Mouse (Mus musculus): ENCODE measurements around the gene Aldh3b2.

The Aldh3b2 gene

DNA sequence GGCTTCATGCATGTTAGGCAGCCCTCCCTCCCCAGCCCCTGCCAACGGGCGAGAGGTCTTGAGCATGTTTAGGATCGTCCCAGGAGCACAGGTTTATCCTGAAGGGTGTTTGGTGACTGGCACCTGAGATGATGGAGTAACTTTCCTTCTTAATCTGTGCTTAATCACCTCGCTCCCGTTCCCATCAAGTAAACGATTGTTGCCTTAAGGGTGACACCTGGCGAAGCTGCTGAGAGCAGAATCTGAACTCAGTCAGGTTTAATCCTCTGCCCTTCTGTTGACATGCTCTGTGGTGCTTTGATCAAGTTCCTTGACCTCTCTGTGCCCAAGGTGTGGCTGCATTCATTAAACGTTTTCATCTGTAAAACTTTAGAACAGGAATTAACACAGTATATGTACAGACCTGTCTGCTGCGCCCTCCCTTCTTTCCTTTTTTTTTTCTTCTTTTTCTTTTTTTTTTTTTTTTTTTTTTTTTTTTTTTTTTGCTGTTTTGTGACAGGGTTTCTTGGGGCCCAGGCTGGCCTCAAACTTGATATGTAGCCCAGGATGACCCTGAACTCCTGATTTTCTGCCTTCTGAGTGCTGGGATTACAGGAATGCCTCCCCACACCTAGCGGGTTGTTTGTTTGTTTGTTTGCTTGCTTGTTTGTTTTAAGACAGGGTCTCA is 45.9 kb downstream of the Aldh3b2 start:
- DNase-seq: no peak

DNA sequence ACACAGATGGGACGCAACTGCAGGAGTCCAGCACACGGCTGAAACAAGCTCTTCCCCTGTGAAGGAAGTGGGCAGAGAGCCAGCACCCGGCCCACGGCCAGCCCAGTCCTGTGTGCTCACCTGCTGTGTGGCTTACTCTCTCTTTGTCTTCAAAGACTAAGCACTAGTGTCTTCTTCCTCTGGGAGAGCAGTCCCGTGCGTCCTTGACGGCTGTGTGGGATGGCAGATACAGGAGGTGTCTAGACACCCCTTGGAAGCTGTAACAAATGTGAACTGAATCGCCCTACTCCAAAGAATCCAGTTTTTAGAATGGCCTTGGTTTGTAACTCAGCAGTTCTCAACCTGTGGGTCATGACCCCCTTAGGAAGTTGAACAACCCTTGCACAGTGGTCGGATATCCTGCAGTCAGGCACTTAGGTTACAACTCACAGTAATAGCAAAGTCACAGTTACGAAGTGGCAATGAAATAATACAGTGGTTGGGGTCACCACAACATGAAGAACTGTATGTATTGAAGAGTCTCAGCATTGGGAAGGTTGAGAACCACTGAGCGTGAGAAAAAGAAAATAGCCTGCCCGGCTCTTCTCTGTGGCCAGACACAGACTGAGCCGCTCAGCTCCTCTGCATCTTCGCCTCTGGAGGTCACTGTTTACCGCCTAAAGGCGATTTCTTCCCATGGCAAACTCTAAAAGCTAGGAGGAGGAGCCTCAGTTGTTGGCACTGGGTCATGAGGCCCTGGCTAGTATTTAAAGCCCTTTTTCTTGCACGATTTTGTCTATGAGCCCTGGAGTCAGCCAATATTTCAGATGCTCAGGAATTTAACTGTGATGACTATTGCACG is 46.8 kb downstream of the Aldh3b2 start:
- peak; percentile 70 for DNase-seq

GRCm38 (mm10) chr19:4023185-4023584 is 51.1 kb downstream of the Aldh3b2 start:
- DNase-seq: no peak

DNA sequence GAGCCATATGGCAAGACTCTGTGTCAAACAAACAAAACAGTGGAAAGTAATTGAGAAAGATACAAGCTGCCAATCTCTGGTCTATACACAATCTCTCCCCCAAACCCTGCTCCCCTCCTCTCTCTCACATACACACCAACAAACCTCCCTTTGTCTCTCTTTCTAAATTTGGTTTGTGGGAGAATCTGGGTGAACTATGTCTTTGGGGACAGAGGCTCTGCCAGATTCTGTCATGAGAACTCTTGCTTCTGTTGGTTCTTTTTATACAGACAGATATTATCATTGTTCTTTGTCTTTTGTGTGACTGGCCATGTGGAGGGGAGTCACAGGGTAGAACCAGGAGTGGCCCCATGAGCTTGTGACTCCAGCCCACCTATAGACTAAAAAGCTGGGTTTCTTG is 55.4 kb downstream of the Aldh3b2 start:
- DNase-seq: no peak

Data from right cerebral cortex, postnatal 25 days (tissue).